Mouse (Mus musculus): ENCODE results near the gene Sowaha.

Gene Sowaha

DNA sequence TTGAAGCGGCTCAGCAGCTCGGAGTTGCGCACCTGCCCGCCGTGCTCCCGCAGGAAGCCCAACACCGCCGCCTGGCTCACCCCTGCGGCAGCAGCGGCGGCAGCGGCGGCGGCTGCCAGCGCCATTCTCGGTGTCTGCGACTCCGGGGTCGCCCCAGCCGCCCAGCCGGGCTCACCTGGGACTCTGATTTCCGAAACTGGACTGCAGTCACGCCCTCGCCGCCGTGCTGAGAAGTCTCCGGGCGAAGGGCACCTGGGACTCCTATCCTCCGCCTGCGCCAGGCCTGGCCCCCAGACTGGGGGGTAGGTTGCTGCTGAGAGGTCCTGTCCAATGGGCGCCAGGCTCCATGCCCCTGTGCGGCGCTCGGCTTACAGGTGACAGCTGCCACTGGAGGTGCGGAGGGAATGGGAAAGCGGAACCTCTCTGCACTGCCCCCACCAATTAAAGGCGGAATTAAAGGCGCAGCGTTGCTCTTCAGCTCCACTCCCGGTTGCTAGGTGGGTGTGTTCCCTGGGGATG, at the start of gene Sowaha, which contains the start of gene Gm9945:
Gene Sowaha, minus strand, starts transcription at position 492 of the 519 bp plus-strand sequence.
Gene Gm9945, plus strand, starts transcription at position 384 of the 519 bp plus-strand sequence.
- DNase-seq, result peak; percentile 79

DNA sequence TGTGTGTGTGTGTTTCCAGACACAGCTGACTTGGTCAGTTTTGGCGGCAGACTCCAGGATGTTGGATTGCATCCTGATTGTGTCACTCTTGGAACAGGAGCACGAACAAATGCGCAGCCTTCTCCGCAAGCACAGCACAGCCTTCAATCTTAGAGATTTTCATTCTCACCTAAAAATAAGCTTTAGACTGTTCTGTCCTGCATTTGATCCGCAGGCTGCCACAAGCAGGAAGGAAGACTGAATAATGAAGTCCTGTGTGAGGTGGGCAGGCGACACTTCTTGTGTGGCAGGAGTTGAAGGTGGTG, 49.1 kb upstream of the Sowaha start:
- no peak for DNase-seq

DNA sequence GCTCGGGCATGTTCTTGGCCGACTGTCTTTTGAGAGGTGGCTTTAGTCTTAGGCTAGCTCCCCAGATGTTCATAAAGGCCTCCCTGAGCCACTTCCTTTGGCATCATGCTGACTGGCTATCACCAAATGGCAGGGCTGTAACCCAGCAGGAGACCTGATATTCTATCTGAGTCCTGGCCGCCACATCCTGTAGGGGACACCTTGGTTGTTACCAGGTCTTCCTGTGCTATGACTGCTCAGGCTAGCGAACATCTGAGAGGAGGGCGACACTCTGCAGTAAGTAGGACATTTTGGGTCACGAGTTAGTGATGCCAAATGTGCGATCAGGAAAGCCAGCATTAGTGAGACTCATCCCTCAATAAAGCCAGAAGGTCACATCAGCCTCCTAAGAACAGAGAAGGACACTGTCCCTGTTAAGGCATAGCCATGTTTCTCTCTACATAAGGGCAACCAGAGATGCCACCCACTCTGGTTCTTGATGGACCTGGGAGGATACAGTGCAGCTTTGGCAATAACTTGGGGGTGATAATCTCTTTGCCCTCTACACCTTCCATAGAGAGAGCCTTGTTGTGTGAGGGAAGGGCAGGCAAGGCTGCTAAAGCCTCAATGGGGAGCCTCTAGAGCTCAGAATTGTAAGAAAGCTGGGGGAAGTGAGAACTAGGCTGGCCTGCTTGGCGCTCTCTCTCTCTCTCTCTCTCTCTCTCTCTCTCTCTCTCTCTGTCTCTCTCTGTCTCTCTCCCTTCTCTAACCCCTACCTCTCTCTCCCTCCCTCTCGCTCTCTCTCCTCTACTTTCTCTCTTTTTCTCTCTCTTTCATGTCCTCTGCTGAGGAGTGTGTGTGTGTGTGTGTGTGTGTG, 48.6 kb upstream of the Sowaha start:
- no peak for DNase-seq

DNA sequence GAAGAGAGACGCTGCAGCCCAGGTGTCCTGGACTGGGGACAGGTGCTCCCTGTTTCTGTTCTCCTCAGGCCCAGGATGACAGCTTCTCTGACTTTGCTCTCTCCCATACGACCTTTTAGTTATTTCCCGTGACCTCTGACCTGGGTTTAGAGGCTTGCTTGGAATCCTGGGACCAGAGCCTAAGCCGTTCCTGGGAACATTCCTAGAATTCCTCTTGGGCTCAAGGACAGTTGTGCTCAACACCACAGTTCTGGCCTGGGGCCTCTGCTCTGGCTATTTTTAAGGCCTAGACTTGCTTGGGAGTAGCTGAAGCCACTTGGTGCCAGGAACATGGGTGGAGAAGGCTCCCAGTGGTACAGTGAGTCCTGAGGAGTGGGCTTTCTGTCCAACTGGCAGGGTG, 45.4 kb upstream of the Sowaha start:
- no peak for DNase-seq

DNA sequence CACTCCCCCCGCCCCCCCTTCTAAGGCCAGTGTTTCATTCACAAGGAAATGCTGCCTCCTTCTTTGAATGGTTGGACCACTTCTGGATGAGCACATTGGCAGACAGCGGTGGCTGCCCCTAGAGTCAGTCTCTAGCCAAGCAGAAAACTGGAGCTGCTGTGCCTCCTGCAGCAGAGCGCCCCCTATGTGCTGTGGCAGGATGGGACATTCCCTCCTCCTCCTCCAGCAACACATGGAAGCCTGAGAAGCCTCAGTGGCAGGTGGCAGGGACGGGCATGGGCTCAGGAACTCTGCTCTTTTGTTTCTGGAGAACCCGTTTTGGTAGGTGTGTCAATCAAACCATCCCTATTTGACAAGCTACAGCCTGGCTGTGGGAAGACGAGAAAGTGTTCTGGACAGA, 44.8 kb upstream of the Sowaha start:
- DNase-seq, result no peak

DNA sequence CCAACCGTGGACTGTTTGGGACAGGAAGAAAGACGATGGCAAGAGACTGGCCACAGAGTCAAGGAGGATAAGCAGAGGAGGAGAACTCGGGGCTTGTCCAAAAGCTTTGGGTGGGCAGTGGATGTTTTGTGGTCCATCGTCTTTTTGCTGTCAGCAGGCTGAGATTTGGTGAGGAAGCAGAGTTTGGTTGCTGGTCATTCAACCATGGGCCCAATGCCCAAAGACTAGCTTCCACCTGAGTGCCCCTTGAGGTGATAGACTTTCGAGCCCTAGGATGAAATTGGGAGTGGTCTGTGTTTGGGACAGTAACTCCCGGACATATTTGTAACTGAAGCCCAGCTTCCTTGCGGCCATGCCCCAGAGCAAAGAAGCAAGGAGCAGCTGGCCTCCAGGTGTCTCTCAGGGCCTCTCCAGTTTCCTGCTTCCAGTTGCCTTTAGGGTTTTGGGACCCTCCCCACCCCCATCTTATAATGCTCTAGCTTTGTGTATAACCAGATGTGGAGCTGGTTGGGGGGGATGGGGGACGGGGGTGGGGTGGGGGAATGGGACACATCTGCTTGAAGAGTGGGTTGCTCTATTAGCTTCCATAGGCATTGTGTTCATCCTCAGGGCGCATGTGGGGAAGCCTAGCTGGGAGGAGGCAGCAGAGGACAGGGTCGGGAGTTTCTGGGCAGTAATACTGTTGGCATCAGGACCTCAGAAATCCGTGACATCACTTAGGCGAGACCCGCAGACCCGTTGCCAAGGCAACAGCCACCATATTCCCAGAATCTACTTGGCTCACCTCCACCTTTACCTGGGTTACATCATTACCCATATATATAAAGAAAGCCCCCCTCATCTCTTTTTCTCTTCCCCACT, 43.7 kb upstream of the Sowaha start:
- DNase-seq, result no peak

DNA sequence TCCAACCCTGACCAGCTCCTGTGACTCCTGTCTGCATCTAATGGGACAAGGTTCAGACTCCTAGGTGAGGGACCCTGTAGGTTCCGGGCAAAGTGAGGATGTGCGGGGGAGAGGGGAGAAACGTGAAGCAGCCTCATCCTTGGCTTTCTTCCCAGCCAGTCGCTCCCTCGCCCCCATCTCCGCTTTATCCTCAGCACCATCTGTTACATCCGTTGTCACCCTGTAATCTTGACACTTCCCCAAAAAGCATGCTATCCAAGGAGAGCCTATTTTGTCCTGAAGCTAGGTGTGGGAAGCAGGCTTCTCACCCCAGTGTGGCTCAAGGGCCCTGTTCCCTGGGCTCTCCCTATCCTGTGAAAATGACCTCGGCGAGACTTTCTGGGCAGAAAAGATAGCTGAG, 42.9 kb upstream of the Sowaha start:
- peak; percentile 77 for DNase-seq

DNA sequence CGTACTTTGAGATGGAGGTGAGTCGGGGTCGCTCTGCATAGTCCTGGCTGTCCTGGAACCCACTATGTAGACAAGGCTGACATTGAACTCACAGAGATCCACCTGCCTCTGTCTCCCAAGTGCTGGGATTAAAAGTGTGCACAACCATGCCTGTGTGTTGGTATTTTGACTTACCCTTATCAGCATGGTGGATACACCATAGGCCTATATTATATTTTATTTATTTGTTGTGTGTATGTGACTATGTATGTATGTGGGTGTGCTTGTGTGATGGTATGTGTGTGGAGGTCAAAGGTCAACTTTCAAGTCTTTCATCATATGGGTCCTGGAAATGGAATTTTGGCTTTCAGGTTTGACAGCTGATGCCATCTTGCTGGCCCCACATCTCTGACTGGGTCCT, 42.3 kb upstream of the Sowaha start:
- no peak for DNase-seq

DNA sequence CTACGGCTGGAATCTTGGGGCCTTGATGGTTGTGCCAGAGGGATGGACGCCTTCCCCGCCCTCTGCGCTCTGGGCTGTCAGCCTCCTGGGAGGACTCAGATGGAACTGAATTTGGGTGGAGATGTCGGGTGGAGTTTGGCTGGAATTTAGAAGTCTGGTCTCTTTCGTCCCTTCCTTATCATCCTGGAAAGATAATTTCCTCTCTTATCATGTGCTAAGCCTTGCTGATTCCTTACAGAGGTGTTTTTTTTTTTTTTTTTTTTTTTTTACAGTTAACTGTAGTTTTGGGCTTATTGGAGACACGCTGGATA, 41.7 kb upstream of the Sowaha start:
- DNase-seq, result no peak

DNA sequence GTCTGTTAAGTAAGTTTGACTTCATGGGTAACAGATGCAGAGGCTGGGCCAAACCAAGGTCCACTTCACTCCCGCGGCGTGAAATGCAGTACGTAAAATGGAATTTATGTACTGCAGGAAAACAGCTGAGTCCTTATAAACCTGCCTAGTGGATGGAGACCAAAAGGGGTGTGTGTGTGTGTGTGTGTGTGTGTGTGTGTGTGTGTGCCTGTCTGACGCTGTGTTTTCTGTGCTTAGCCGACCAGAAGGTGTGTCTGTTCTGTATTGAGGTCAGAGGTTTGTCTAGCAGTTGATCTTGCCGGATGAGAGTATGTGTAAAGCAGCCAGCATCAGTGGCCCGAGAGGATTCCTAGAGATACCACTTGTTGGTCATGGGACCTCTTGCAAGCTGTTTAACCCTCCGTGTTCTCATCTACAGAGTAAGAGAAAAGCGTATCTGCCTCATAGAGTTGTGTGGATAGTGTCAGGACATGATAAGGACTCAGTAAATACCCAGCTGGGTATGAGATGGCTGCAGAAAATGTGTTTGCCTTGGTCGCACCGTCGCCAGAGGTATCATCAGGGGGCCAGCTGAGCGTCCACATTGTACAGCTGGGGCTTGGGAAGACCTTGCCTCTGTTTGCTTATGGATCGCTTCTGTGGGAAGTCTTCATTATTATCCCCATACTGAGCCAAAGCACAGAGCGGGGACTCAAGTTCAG, 41.2 kb upstream of the Sowaha start:
- no peak for DNase-seq

DNA sequence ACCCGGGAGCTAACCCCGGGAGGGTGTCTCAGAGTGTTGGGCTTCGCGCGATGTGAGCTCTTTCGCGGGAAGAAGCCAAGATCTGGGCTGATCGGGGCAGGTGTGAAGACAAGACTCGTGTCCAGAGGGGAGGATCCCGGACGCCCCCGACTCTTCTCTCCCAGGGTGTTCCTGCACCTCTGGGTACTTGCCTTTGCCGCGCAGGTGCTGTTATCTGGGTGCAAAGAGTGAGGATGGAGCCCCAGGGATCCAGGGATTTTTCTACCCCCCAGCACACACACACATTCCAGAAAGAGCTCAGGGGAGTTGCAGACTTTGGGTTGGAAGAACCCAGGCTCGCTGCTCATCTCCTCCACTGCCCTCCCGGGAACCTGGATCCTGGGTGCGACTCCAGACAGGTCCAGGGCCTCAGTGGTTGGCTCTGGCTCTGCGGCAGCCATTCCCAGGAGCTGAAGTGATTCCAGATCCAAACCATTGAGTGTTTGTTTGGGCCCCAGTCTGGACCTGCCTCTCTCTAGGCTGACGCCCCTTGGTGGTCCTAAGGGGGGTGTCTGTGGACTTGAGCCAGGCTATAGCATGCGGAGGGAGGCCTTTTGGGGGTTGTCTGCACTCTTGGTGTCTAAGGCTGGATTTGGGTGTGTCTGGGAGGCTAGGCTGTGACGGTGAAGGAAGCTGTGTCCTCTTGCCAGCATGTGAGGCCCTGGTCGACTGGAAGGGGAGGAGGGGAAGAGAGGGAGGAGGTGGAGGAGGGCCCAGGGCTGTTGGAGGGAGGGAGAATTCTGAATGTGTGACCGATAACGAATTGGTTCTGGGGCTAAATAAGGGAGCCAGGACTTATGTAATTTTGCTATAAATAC, 40.3 kb upstream of the Sowaha start:
- DNase-seq, result peak; percentile 76

DNA sequence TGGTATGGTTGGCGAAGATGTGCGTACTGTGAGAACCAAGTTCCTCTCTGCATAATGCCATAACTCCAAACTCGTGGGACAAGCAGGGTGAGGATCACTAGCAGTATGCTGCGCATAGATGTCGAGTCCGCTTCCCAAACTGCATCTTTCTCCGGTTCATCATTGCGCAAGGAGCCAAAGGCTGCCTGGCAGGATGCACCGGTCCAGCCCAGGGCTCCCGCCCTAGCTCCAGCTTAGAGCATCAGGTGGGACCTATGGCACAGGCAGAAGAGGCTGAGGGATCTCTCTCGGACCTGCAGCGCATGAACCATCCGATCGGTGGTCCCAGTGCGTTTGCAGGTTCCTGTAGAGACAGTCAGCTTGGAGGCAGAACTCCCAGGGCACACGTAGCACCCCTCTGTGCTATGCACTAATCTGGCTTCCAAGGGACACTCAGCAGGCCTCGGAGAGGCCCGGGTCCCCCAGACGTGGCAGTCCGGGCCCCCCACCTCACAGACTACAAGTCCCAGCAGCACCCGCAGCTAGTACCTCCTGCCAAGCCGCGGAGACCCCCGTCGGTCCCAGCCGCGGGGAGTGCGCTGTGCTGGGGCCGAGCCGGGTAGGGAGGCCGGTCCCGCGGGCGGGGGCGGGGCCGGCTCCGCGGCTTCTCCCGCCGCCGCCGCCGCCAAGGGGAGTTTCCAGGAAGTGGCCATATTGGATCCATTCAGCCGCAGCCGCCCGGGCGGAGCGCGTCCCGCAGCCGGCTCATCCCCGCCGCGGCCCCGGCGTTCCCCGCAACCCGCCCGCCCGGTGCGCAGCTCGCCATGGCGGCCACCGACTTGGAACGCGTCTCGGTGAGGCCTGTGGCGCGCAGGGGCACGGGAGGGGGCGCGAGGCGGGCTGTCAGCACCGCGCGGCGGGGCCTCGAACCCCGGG, 39.4 kb upstream of the Sowaha start, which contains the start of gene Sept8:
Gene Sept8, plus strand, starts transcription at position 51 of the 915 bp plus-strand sequence.
- DNase-seq, result peak; percentile 62

DNA sequence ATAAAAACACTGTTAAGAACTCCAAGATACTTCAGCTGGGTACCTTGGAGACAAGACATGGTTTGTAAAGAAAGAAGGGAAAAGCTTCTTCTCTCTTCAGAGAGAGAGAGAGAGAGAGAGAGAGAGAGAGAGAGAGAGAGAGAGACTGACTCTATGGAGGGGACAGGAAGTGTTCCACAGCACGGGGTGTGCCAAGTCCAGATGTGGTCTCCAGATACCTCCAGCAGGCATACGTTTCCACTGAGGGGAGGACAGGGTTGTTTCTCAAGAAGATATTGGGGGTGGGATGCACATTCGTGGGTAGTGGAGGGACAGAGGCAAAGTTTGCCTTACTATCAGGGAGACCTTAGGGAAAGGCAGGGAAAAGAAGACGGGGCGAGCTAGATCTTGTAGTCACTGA, 38.7 kb upstream of the Sowaha start:
- DNase-seq, result no peak

DNA sequence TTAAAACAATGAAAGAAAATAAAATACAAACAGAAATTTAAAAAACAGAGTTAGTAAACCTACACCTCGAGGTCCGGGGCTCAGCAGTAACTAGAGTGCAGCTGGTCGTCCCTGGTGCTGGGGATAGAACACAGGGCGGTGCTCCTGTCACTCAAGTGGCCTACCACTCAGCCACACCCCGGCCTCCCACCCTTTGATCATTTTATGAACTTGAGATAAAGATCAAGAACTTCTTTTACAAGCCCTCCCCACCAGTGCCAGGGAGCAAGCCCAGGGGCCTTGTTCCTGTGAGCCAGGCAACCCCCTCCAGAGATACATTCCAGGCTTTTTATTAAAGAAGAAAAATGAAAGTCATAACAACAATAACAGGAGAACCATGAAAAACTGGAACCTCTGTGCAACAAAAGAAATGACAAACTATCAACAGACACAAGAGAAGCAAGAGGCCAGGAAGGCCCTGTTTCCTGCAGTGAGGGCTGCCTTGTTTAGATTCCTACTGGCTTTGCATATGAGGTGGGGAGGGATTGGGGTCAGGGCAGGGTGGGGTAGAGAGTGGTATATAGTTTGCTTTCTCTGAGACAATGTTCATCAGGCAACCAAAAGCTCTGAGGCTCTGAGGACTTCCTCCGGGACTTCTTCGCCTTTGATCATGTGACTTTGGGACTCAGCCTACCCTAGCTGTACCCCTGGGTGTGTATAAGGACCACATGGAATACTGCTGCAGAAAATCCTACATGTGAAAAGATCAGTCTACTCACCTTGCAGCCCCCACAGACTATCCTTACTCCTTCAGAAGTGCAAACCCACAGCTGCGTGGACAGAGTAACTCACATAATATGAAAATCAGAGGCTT, 36.9 kb upstream of the Sowaha start:
- DNase-seq, result no peak

DNA sequence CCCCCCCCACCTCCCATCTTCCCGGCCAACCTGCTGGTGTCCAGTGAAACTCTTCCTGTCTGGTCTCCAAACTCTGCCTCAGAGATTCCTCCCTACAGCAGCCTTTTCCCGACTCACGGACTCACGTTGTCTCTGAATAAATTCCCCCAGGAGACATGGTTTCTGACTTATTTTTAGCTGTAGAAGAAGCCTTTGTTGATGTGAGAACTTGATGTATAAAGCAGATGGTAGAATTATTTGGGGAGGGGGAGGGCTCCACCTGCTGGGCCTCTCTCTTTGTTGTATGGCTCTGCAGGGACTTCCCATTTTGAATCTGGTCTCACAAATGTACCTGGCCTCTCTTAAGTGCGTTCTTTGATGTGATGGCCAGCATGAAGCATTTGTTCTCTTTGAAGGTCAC, 30.3 kb upstream of the Sowaha start:
- no peak for DNase-seq

DNA sequence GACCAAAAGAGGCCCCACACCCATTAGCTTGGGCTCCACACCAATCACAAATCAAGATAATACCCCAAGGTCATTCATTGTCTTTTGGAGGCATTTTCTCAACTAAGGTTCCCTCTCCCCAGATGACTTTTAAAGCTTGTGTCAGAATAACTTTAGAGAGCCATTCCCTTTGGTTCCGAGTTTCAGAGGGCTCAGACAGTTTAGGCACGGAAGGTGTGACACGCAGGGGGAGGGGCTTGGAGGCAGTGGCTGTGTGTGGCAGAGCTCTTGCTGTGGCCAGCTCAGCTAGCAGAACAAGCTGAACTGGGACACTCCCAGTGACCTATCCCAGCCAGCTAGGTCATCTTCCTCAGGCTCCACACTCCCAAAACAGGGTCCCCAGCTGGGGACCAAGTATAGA, 28.5 kb upstream of the Sowaha start:
- no peak for DNase-seq

DNA sequence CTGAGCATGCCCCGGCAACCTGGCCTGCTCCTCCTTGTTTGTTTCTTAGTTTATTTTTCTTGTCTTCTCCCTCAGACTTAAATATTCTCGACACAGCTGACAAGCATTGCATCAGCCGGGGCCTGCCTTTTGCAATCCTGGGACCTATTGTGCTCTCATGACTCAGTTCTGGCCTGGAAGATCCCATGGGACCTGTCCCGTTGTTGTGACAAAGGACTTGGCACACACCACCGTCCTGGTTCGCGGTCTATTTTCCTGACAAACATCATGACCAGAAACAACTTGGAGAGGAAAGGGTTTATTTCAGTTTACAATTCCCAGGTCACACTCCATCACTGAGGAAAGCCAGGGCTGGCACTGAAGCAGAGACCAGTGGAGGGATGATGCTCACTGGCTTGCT, 28.1 kb upstream of the Sowaha start:
- DNase-seq, result no peak

DNA sequence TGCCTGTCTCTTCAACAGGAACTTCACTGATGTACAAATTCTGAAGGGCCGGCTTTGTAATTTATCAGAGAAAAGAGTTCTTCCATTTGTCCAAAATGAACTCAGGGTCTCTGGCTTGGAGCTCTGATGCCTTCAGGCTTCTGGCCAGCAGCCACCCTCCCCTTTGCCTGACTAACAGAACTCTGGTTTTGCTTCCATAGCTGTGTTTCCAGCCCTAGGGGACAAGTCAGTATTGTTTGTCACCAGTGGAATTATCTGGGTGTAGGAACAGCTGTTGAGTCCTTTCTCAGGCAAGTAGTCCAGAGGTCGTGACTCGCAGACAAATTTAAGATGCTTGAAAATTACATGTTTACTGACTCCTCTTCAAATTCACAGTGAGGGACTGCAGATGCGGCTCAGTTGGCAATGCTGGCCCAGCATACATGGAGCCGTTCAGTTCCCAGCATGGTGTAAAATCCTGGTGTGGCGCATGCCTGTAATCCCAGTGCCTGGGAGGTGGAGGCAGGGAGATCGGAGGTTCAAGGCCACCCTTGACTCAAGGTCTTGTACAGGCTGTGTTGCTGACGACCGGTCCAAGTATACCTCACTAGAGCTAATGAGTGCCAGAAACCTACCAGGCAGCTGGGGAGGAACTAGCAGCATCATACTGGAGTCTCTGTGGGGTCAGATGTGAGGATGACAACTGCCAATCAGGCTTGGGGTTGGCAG, 27.2 kb upstream of the Sowaha start:
- no peak for DNase-seq

DNA sequence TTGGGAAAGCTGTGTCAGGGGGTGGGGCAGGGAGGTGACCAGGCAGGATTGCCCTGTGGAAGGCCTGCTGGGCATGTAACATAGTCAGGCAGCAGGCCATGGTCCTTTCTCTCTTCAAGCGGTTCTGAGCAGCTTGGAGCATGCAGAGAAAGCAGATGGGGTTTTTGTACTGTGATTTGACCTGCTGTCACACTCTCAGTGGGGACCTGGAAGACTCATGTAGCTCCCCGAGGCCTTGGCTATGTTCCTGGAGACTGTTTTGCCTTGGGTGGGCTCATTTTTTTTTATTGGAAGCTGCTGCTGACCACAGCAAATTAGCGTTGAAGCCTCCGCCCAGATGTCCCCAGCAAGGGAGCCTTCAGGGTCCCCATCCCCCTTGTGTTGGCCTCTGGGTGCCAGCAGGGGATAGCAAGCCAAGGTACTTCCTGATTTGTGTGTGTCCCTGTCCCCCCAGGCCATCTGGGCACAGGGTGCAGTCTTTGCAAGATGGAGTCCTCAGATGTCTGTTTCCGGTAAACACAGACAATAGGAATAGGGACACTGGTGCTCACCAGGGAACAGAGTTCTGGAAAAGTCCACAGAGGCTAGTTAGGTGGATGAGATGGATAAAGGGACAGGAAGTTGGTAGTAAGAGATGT, 25.1 kb upstream of the Sowaha start:
- no peak for DNase-seq

Measured in layer of hippocampus, adult 9-11 months (tissue).